ENCODE assay signal across 20 mouse cellular contexts in genomic region chr7:31012971-31013370, GRCm38 (mm10). TPM values are rescaled to one million over a fixed set of nuclear protein-coding genes. Genes with fewer than 3 reads are reported as not detected.
"Had no signal": no experiment of that assay in that cellular context is flagged by ENCODE, and none has a peak within 500 bp of the region (broad histone marks: within the 10 kb centered on the region; RNA-seq: fewer than 3 reads in every experiment).

No protein-coding gene starts in this region.

- H3K9me3 ChIP-seq: midbrain, embryonic 10.5 days; midbrain, embryonic 12.5 days; midbrain, embryonic 15.5 days; neural tube, embryonic 13.5 days; neural tube, embryonic 15.5 days had no signal

- H3K9ac ChIP-seq: lung, embryonic 14.5 days; midbrain, embryonic 12.5 days; midbrain, embryonic 15.5 days; neural tube, embryonic 13.5 days; neural tube, embryonic 15.5 days had no signal

- DNase-seq: lung, adult 18-20 months; lung, embryonic 14.5 days; lung, postnatal 10 days; lung, postnatal 4 days; retina, postnatal 1 day; right cerebral cortex, adult 18-20 months; right cerebral cortex, postnatal 25 days; right cerebral cortex, postnatal 4 days; spleen, adult 18-20 months; thymus, adult 18-20 months; thymus, postnatal 14 days; thymus, postnatal 36 days had no signal

- H3K4me3 ChIP-seq: midbrain, embryonic 10.5 days; midbrain, embryonic 12.5 days; midbrain, embryonic 15.5 days; myocyte; neural tube, embryonic 13.5 days; neural tube, embryonic 15.5 days had no signal

- H3K27ac ChIP-seq: midbrain, embryonic 10.5 days; midbrain, embryonic 12.5 days; midbrain, embryonic 15.5 days; neural tube, embryonic 13.5 days; neural tube, embryonic 15.5 days had no signal

- H3K4me2 ChIP-seq: lung, embryonic 14.5 days; midbrain, embryonic 12.5 days; midbrain, embryonic 15.5 days; neural tube, embryonic 13.5 days; neural tube, embryonic 15.5 days had no signal

- H3K36me3 ChIP-seq: midbrain, embryonic 10.5 days; midbrain, embryonic 12.5 days; midbrain, embryonic 15.5 days; neural tube, embryonic 13.5 days; neural tube, embryonic 15.5 days had no signal

- ATAC-seq: midbrain, embryonic 15.5 days had no signal

- H3K27me3 ChIP-seq: midbrain, embryonic 12.5 days; midbrain, embryonic 15.5 days; neural tube, embryonic 13.5 days; neural tube, embryonic 15.5 days had no signal

- H3K4me1 ChIP-seq: midbrain, embryonic 10.5 days had no signal

RNA-seq across cellular contexts. Expression of gene Fxyd7, which starts 38.3 kb away (rescaled TPM):
- total RNA-seq: megakaryocyte-erythroid progenitor cell, adult 5-6 weeks had no signal
- polyA plus RNA-seq: myocyte had no signal

RNA-seq across cellular contexts. Expression of gene Fam187b, which starts 39.4 kb away (rescaled TPM):
- total RNA-seq: megakaryocyte-erythroid progenitor cell, adult 5-6 weeks had no signal
- polyA plus RNA-seq: myocyte had no signal

RNA-seq across cellular contexts. Expression of gene Fxyd1, which starts 44.0 kb away (rescaled TPM):
- total RNA-seq: megakaryocyte, adult 5-6 weeks; megakaryocyte-erythroid progenitor cell, adult 5-6 weeks had no signal
